Mouse (Mus musculus) frontal cortex, adult 2 months (tissue): ENCODE data around the gene Tpk1. TPM values are rescaled to one million over a fixed set of nuclear protein-coding genes. Genes with fewer than 3 reads are reported as not detected.

Experiments
- DNase-seq, 2 experiments: peaks; one replicate each; pipeline ENCODE4 v3.0.0; 2022; ENCODE audit warnings: low spot score in 1 of 2; ENCODE audit errors: extremely low spot score in 1 of 2
- polyA plus RNA-seq: library from polyadenylated mRNA; depleted of rRNA; stranded (reverse); fragments of >200 nt; gene quantifications from 2 replicates; pipeline ENCODE4 v1.2.3, GENCODE M21; 2012

Tpk1 gene
- polyA plus RNA-seq, 1 experiment, result 2.7 TPM

GRCm38 (mm10) chr6:43459082-43459481, 207.0 kb downstream of the Tpk1 start:
- DNase-seq, result no peak

DNA sequence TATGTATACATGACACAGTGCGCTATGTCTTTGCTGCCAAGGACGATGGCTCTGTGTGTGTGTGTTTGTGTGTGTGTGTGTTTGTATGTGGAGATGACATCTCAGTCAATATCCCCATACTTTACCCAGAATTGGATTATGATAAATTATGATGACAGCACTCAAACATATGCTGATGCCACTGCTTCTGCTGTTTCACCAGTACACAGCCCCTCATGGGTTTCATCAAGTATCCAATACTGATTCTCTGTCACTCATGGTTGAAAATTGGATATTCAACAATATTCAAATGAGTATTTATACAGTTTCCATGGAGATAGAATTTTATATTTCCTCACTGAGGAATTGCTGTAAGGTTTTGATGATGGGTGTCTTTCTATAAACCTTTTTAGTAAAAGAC, 208.1 kb downstream of the Tpk1 start:
- no peak for DNase-seq

DNA sequence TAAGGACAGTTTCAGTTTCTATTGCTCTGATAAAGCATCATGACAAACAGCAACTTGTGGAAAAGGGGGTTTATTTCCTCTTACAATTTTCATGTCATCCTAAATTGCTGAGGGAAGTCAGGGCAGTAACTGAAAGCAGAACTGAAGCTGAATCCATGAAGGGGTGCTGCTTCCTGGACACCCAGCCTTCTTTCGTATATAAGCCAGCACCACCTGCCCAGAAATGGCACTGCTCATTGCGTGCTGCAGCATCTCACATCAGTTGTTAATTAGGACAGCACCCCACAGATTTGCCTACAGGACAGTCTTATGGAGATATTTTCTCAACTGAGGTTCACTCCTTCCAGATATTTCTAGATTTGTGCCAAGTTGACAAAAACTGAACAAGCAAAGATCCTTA, 216.6 kb downstream of the Tpk1 start:
- no peak for DNase-seq

GRCm38 (mm10) chr6:43445856-43446255, 220.2 kb downstream of the Tpk1 start:
- DNase-seq, result no peak

- DNase-seq, result no peak
Measured at GRCm38 (mm10) chr6:43442191-43442590, 223.9 kb downstream of the Tpk1 start.

DNA sequence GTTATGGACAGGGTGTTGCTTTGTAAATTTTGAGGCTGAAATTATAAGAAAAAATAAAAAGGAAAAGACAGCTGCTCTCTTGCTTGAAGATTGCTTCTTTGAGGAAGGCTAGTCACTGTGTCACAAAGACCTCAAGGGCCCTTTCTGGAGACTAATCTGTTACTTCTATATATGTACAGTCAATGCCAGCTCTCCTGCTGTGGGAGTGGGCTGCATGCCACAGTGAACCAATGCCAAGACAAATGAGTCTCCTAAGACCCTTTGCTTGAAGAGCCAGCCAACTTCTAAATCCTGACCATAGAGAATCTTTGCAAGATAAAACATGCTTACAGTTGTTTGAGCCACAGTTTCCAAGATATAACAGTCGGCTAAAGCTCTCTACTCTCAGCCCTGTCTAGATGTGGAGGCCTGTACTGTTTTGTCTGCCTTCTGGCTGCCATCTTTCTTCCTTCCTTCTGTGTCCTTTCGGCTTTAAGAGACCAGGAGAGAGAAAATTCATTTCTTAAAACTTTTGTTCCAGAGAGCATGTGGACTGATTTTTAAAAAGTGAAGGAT, 230.0 kb downstream of the Tpk1 start:
- DNase-seq, result no peak

DNA sequence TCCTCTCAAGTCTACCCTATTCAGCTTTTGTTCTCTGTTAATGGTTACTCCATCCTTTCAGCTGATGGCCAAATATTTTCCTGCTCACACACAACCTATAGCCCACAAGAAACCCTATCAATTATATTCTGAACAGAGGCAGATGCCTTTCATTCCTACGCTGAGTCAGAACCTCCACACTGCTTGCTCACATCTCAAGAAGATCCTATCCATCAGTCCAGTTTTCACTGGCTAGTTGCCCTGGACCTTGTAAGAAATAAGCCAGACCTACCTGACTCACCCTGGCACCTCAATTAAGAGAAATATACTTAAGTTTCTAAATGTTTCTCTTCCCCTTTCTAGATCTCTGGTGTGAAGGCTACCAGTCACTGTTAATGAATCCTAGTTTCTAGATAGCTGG, 231.7 kb downstream of the Tpk1 start:
- no peak for DNase-seq

DNA sequence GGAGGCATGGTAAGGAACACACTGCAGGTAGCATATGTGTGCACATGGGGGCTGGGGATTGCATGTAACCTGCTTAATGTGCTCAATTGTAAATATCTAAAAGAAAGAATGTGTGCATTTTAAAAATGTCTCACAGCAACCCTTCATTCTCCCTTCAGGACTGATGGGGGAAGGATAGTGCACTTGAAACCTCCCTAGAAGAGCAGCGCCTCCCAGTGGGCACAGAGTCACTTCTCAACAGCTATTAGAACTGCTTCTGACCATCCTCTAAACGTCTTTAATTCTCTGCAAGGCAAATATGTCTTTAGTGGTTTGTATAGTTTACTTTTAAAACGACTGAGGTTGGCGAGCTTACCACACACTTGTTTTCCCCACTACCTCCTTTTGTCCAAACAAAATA, 241.1 kb downstream of the Tpk1 start:
- DNase-seq, result no peak

DNA sequence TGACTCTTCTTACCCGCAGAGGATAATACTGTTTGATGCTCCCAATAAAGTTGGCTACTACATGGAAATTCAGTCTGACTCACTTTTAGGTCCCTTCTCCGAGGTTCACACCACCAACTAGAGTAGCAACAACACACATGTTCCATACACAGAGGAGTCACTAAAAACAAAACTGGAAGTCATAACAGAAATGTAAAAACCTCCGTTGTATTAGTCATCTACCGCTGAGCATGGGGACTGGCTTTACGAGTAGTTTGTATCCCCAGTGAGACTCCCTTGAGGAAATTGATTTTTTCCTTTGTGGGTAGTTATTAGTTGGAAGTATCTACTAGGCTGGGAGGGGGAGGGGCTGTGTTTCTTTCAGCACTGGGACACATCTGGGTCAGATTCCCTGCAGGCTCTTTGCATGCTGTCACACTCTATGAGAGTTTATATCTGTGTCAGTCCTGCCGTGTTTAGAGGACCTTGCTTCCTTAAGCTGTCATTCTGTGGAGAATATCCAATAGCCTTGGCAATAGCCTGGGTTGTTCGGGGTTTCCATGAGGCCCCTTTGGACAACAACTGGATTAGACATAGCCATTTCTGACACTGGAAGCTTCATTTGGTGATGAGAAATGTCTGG, 245.6 kb downstream of the Tpk1 start:
- no peak for DNase-seq

GRCm38 (mm10) chr6:43408949-43409348, 257.1 kb downstream of the Tpk1 start:
- DNase-seq, result no peak

- DNase-seq, result peak in 1 of 2 experiments; percentile 10
Measured at GRCm38 (mm10) chr6:43403076-43403475, 263.0 kb downstream of the Tpk1 start.

- DNase-seq, result peak in 1 of 2 experiments; percentile 11
Measured at GRCm38 (mm10) chr6:43402219-43402997, 263.7 kb downstream of the Tpk1 start.

DNA sequence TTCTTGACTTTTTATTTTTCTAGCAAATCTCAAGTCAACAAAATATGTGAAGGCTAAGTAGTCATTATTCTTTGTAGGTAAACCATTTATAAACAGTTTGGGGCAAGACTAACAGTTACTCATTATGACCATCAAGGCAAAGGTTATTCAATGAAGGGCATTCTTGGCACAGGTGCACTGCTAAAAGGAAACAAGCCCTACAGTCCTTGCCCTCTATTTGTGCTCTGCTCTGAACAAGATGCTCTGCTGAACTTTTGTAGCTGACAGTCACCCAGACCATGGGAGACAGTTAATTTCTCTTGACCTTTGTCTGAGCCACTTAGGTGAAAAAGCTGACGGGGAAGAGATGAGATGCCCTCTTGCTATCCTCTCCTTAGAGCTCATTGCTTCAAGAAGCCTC, 269.7 kb downstream of the Tpk1 start:
- DNase-seq, result no peak

GRCm38 (mm10) chr6:43395538-43395937, 270.5 kb downstream of the Tpk1 start:
- peak in 1 of 2 experiments; percentile 68 for DNase-seq

DNA sequence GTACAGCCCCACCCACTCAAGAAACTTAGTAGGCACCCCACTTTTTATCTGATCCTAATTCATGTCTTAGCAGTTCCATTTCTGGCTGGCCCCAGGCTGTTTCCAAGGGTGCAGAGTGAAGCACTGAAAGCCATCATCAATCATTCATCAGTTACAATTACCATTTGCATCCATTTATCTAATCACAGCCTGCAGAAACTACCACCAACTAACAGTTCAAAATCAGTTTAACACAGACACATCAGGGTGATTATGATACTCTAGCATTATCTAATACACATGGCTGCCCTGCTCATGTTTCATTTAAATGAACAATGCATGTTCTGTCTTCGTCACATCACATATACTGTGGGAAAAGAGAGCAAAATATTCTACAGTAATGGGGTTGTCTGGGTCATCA, 274.7 kb downstream of the Tpk1 start:
- DNase-seq, result no peak

DNA sequence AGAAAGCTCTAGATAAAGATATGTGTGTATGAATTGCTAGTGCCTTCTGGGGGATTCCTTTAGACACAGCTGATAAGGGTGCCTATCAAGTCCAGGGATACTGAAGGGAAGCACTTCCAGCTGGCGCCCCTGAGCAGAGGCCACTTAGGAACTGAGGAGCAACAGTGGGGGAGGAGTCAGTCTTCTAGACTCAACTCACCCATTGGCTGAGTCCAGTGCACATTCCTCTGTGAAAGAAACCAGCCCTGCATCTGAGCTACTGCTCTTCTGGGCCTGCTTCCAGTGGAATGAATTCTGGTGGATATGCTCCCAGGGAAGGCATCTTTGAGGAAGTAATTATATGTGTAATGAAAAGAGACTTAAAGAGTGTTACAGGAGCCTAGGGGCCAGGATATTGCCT, 278.8 kb downstream of the Tpk1 start:
- DNase-seq, result no peak

DNA sequence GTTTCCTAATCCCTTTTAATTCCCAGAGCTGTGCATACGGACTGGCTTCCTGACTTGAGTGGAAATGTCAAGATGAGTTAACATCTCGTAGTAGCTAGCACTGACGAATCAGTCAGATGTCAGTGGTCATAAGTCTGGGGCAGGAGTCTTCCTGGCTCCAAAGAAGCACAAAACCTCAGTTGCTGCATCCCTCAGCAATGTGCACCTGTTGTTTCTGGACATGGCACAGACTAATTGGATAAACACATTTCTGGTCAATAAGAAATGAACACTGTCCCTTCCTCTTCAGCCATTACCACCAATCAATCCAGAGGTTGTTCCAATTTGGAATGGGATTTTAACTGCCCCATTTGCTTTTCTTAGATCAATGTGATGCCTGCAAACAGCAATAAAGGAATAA, 281.2 kb downstream of the Tpk1 start:
- no peak for DNase-seq

DNA sequence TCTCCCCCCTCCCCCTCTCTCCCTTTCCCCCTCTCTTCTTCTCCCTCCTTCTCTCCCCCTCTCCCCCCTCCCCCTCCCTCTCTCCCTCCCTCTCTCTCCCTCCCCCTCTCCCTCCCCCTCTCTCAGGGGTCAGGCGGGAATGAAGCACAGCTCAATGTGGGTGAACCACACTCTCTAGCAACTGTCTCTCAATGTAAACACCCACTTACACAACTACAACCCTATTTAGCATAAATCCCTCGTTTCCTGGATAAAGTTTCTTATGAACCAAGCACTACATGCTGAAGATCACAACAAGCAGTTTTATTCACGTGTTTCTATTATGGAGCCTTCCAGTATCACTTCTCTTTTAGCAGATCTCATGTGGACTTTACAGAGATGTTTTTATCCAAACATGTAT, 281.8 kb downstream of the Tpk1 start:
- no peak for DNase-seq

GRCm38 (mm10) chr6:43382750-43383149, 283.3 kb downstream of the Tpk1 start:
- no peak for DNase-seq

GRCm38 (mm10) chr6:43382284-43382683, 283.8 kb downstream of the Tpk1 start:
- DNase-seq, result no peak

DNA sequence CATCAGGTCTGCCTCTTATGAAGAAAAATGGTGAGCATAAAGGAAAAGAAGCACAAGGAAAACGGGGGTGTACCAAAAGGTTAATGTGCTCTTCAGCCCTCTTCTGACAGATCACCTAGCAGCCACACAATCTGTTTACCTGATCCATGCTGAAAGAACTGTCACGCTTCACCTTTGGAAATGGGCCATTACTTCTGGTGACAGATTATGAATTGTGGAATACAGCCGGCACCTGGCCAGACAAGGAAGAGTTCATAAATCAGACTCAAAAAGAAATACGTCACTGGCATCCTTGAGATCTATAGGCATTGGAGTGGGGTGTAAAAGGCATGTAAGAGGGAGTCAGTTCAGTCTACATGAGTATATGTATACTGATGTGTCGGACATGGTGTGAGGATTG, 292.9 kb downstream of the Tpk1 start:
- no peak for DNase-seq

DNA sequence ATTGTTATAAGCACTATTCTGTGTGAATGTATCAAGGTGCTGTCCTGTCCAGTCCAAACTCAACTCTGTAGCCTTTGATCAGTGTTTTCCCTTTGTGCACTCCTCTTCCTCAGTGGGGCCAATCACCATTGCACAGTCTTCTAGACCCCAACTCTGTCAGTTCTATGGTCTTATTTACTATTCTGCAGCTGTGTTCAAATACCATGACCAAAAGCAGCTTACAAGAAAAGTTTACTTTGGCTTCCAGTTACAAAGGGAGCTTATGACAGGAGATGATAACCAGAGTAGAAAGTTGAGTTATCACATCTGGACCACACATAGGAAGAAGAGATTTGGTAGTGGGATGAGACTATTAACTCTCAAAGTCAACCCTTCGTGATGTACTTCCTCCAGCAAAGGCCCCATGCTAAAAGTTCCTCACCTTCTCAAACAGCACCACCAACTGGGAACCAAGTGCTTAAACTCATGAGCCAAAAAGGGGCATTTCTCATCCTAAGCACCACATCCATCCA, 298.6 kb downstream of the Tpk1 start:
- no peak for DNase-seq
